28 mouse cellular contexts compared by ENCODE assay signal in genomic region chr11:29768523-29768922, GRCm38 (mm10). TPM values are rescaled to one million over a fixed set of nuclear protein-coding genes. Genes with fewer than 3 reads are reported as not detected.
DNase-seq lines count a peak whose midpoint lies in the region; ATAC-seq and TF ChIP-seq lines count a peak whose summit lies in the region.
"Had no signal": no experiment of that assay in that cellular context is flagged by ENCODE, and none has a peak within 500 bp of the region (broad histone marks: within the 10 kb centered on the region; RNA-seq: fewer than 3 reads in every experiment).

No protein-coding gene starts in this region.

- H3K27me3 ChIP-seq in midbrain, embryonic 12.5 days = no peaks in the 10 kb centered on the region
- no peaks in the 10 kb centered on the region for H3K27me3 ChIP-seq in midbrain, embryonic 13.5 days
- H3K27me3 ChIP-seq: forebrain, embryonic 13.5 days; heart, embryonic 13.5 days had no signal

- H3K9me3 ChIP-seq in midbrain, embryonic 12.5 days = no peaks in the 10 kb centered on the region
- H3K9me3 ChIP-seq in midbrain, embryonic 13.5 days = no peaks in the 10 kb centered on the region
- H3K9me3 ChIP-seq: embryonic facial prominence, embryonic 10.5 days; embryonic facial prominence, embryonic 13.5 days; forebrain, embryonic 13.5 days; heart, embryonic 10.5 days; heart, embryonic 13.5 days had no signal

- H3K4me1 ChIP-seq in midbrain, embryonic 12.5 days = no peaks in the 10 kb centered on the region
- H3K4me1 ChIP-seq in midbrain, embryonic 13.5 days (replicated peaks) = 0 out of 2 replicates have a peak, but pooled peaks cover 3% of the 10 kb centered on the region
- peaks cover 13% of the 10 kb centered on the region for H3K4me1 ChIP-seq in cortical plate, adult 2 months (ENCODE audit: control insufficient read depth, insufficient read depth, low read length)
- H3K4me1 ChIP-seq: embryonic facial prominence, embryonic 10.5 days; embryonic facial prominence, embryonic 13.5 days had no signal

- 0 out of 2 replicates have a peak, but pooled peaks have one; percentile 23 for ATAC-seq in midbrain, embryonic 12.5 days (ENCODE audit: low FRiP score, low read depth)
- no peak for ATAC-seq in midbrain, embryonic 13.5 days
- ATAC-seq: activated CD4-positive, CD25-positive, alpha-beta regulatory T cell, adult 4 months; forebrain, embryonic 13.5 days; forebrain, embryonic 16.5 days; hindbrain, postnatal 0 days; inflammation-experienced regulatory T-cells, adult 6 months had no signal

- H3K9ac ChIP-seq in midbrain, embryonic 12.5 days (replicated peaks) = no peak overlapping the region
- H3K9ac ChIP-seq in midbrain, embryonic 13.5 days (replicated peaks) = no peak overlapping the region
- H3K9ac ChIP-seq: embryonic facial prominence, embryonic 13.5 days; forebrain, embryonic 13.5 days; heart, embryonic 13.5 days; hindbrain, embryonic 14.5 days had no signal

- TF ChIP-seq CTCF in layer of hippocampus, adult 2 months (conservative IDR thresholded peaks at IDR 0.05) = no peak
- TF ChIP-seq CTCF in cortical plate, adult 2 months (IDR thresholded peaks at IDR 0.05; ENCODE audit: extremely low read depth, insufficient read depth, low read length) = no peak

- no peak for DNase-seq in layer of hippocampus, adult 2 months (ENCODE audit: low spot score in 2 of 2)
- DNase-seq in layer of hippocampus, adult 18-20 months (ENCODE audit: low spot score in 2 of 2) = no peak
- DNase-seq in cerebellum, adult 11 months = no peak
- DNase-seq: adrenal gland, postnatal 10 days; adrenal gland, postnatal 36 days; cerebellum, adult 2 months; cerebellum, adult 9-11 months; cerebellum, postnatal 25 days; embryo, embryonic 11 days; gastrocnemius, adult 2 months; gastrocnemius, postnatal 14 days; heart, adult 2 months; heart, postnatal 14 days; heart, postnatal 4 days had no signal

- H3K4me3 ChIP-seq in layer of hippocampus, adult 2 months = no peak overlapping the region
- no peak overlapping the region for H3K4me3 ChIP-seq in midbrain, embryonic 12.5 days
- H3K4me3 ChIP-seq in midbrain, embryonic 13.5 days (replicated peaks) = no peak overlapping the region
- no peak overlapping the region for H3K4me3 ChIP-seq in cortical plate, adult 2 months (ENCODE audit: insufficient read depth, low read length)
- H3K4me3 ChIP-seq: embryonic facial prominence, embryonic 10.5 days; embryonic facial prominence, embryonic 13.5 days; erythroblast, embryonic 14.5 days; forebrain, embryonic 13.5 days; gastrocnemius, adult 2 months; heart, adult 2 months; heart, embryonic 10.5 days; heart, embryonic 13.5 days had no signal

- no peak for TF ChIP-seq POLR2A in cortical plate, adult 2 months (IDR thresholded peaks at IDR 0.05; ENCODE audit: extremely low read depth, insufficient read depth, low read length)

- H3K36me3 ChIP-seq in midbrain, embryonic 12.5 days = no peaks in the 10 kb centered on the region
- H3K36me3 ChIP-seq in midbrain, embryonic 13.5 days = no peaks in the 10 kb centered on the region
- H3K36me3 ChIP-seq: embryonic facial prominence, embryonic 10.5 days; embryonic facial prominence, embryonic 13.5 days; heart, embryonic 10.5 days; heart, embryonic 13.5 days had no signal

- no peak overlapping the region for H3K4me2 ChIP-seq in midbrain, embryonic 12.5 days (replicated peaks)
- H3K4me2 ChIP-seq in midbrain, embryonic 13.5 days (replicated peaks) = no peak overlapping the region
- H3K4me2 ChIP-seq: embryonic facial prominence, embryonic 13.5 days; forebrain, embryonic 13.5 days; heart, embryonic 13.5 days; hindbrain, embryonic 14.5 days had no signal

- peak overlapping the region; percentile 80 for H3K27ac ChIP-seq in layer of hippocampus, adult 2 months
- H3K27ac ChIP-seq in midbrain, embryonic 12.5 days (replicated peaks) = no peak overlapping the region
- no peak overlapping the region for H3K27ac ChIP-seq in midbrain, embryonic 13.5 days
- peak overlapping the region; percentile 94 for H3K27ac ChIP-seq in cortical plate, adult 2 months (ENCODE audit: insufficient read depth, low read length)
- H3K27ac ChIP-seq: embryonic facial prominence, embryonic 10.5 days; embryonic facial prominence, embryonic 13.5 days; forebrain, embryonic 13.5 days; gastrocnemius, adult 2 months; heart, adult 2 months; heart, embryonic 10.5 days; heart, embryonic 13.5 days; hindbrain, embryonic 14.5 days; hindbrain, postnatal 0 days had no signal

RNA-seq across cellular contexts. Expression of gene 4931440F15Rik, which starts 56.9 kb away (rescaled TPM):
- 1 to 10 TPM; 2.4 to 3.1 TPM for total RNA-seq in layer of hippocampus, adult 2 months (2021)
- 1 to 10 TPM; 2.2 to 2.7 TPM for total RNA-seq in layer of hippocampus, adult 18-20 months (2021)
- polyA plus RNA-seq in midbrain, embryonic 12.5 days (2016; fragmentation: Nextera tagmentation; extraction: Ambion mirVana) = 0.22 and 0.34 TPM in 2 replicates
- 0.36 and 0.44 TPM in 2 replicates for polyA plus RNA-seq in midbrain, embryonic 13.5 days (2015; fragmentation: Nextera tagmentation; extraction: Ambion mirVana)
- polyA plus RNA-seq in cortical plate, adult 2 months (2012; rRNA removed) = 0.90 and 1.2 TPM in 2 replicates
- polyA plus RNA-seq: activated CD4-positive, CD25-positive, alpha-beta regulatory T cell, adult 4 months; erythroblast, embryonic 14.5 days had no signal

Comparison
In these comparisons a context has a peak if more than half of its experiments do, and no peak if none do; other contexts are left out.
1. H3K27ac ChIP-seq: peak in layer of hippocampus, adult 2 months (single experiment) and cortical plate, adult 2 months (single experiment); none in midbrain, embryonic 12.5 days (single experiment) and midbrain, embryonic 13.5 days (single experiment).